Mouse (Mus musculus) c-Kit-negative CD71-positive TER-119-positive erythroid progenitor cells, embryonic 14.5 days (primary cell): ENCODE data around the gene Csnk1g2.
A peak's percentile ranks its signal among the peaks of the same experiment; 100 is the strongest.

Experiments used
- DNase-seq: peaks from one replicate; pipeline ENCODE4 v3.0.0-alpha.2; 2013; ENCODE audit warnings: low read depth, low spot score

Gene Csnk1g2

GRCm38 (mm10) chr10:80665016-80665380, 42.4 kb downstream of the Csnk1g2 start:
- DNase-seq: no peak

GRCm38 (mm10) chr10:80665459-80665858, 42.8 kb downstream of the Csnk1g2 start:
- no peak for DNase-seq

GRCm38 (mm10) chr10:80665981-80666733, 43.5 kb downstream of the Csnk1g2 start:
- DNase-seq: no peak

GRCm38 (mm10) chr10:80666837-80667412, 44.3 kb downstream of the Csnk1g2 start:
- DNase-seq: no peak

GRCm38 (mm10) chr10:80668614-80669013, 46.0 kb downstream of the Csnk1g2 start:
- no peak for DNase-seq

GRCm38 (mm10) chr10:80669018-80669417, 46.4 kb downstream of the Csnk1g2 start:
- DNase-seq: no peak

GRCm38 (mm10) chr10:80669737-80670485, 47.3 kb downstream of the Csnk1g2 start:
- DNase-seq: no peak

GRCm38 (mm10) chr10:80670531-80670930, 47.9 kb downstream of the Csnk1g2 start:
- no peak for DNase-seq

GRCm38 (mm10) chr10:80671251-80671650, 48.6 kb downstream of the Csnk1g2 start:
- DNase-seq: no peak

- no peak for DNase-seq
Observed at GRCm38 (mm10) chr10:80671936-80672690, 49.5 kb downstream of the Csnk1g2 start.

GRCm38 (mm10) chr10:80673690-80674089, 51.1 kb downstream of the Csnk1g2 start:
- DNase-seq: no peak

GRCm38 (mm10) chr10:80674161-80674711, 51.6 kb downstream of the Csnk1g2 start:
- no peak for DNase-seq

GRCm38 (mm10) chr10:80674851-80675404, 52.3 kb downstream of the Csnk1g2 start:
- DNase-seq: no peak

GRCm38 (mm10) chr10:80675405-80676197, 53.0 kb downstream of the Csnk1g2 start:
- DNase-seq: no peak

- peak; percentile 97 for DNase-seq
Observed at GRCm38 (mm10) chr10:80676198-80676928, 53.7 kb downstream of the Csnk1g2 start.

GRCm38 (mm10) chr10:80677128-80677875, 54.7 kb downstream of the Csnk1g2 start:
- no peak for DNase-seq

- peak; percentile 70 for DNase-seq
Observed at GRCm38 (mm10) chr10:80677942-80678436, 55.4 kb downstream of the Csnk1g2 start, which contains the start of gene Mknk2. TSS of gene Mknk2 (minus strand) at chr10:80678112.

GRCm38 (mm10) chr10:80678601-80679377, 56.2 kb downstream of the Csnk1g2 start:
- DNase-seq: no peak
